Mouse (Mus musculus): Measurements from ENCODE around the gene Sp7. TPM values are rescaled to one million over a fixed set of nuclear protein-coding genes. Genes with fewer than 3 reads are reported as not detected.
"Not testable (repeated sequence)": the region's sequence is repeated elsewhere in the genome, so short reads cannot be mapped to it uniquely, and the experiment has no call there.

The Sp7 gene
- polyA plus RNA-seq, 2 experiments = 0.04 to 0.07 TPM

DNA sequence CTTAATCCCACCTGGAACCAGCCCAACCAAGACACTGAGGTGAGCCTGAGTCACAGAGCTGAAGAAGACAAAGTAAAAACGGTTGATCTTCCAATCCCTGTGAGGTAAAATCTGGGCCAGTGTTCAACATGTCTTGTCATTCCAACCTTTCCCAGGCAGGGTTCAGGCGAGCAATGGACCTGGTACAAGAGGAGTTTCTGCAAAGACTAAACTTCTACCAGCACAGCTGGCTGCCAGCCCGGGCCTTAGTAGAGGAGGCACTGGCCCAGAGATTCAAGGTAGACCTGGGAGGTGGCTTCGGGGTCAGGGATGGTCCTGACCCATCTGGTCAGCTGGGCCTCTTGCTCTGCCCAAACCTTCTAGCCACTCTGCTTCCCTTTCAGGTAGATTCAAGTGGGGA lies 30.0 kb downstream of the Sp7 start:
- Histone ChIP-seq H3K9me3 (ENCODE audit: control insufficient read depth, low read length) (no peaks in the 10 kb centered on the region), H3K9ac (replicated peaks) (no peak overlapping the region), H3K4me3 (ENCODE audit: insufficient read depth in 1 of 2, low read depth in 2 of 2, low read length in 2 of 2) (no peak overlapping the region), H3K4me2 (ENCODE audit: low read depth) (no peak overlapping the region), H3K4me1 (replicated peaks; ENCODE audit: control insufficient read depth in 2 of 2, insufficient read depth in 2 of 2, low read length in 1 of 2) (peaks cover 8 to 11% of the 10 kb centered on the region in 2 experiments), H3K27me3 (ENCODE audit: control insufficient read depth, insufficient read depth, low read length) (no peaks in the 10 kb centered on the region), H3K36me3 (replicated peaks; ENCODE audit: control insufficient read depth, insufficient read depth, low read depth) (peaks cover 51% of the 10 kb centered on the region), H3K27ac (no peak overlapping the region)
- ATAC-seq (ENCODE audit: insufficient read depth) (no peak), DNase-seq (ENCODE audit: low read depth in 3 of 3, low spot score in 3 of 3) (no peak)
- TF ChIP-seq EP300 (IDR thresholded peaks at IDR 0.05; ENCODE audit: low read depth) = no peak
- no peak for TF ChIP-seq CTCF (IDR thresholded peaks at IDR 0.05; ENCODE audit: low read depth)
- 70% methylated on average over 4 of the region's 4 CpGs for WGBS (ENCODE audit: insufficient replicate concordance)

GRCm38 (mm10) chr15:102335925-102336324 lies 31.1 kb downstream of the Sp7 start:
- not testable (repeated sequence) for H3K4me2 ChIP-seq (ENCODE audit: low read depth); ATAC-seq (ENCODE audit: insufficient read depth); H3K9ac ChIP-seq (replicated peaks); H3K9me3 ChIP-seq (ENCODE audit: control insufficient read depth, low read length); H3K27me3 ChIP-seq (ENCODE audit: control insufficient read depth, insufficient read depth, low read length); DNase-seq (ENCODE audit: low read depth in 3 of 3, low spot score in 3 of 3); H3K4me3 ChIP-seq (ENCODE audit: insufficient read depth in 1 of 2, low read depth in 2 of 2, low read length in 2 of 2); H3K27ac ChIP-seq
- WGBS (ENCODE audit: insufficient replicate concordance) = 79% methylated on average over 5 of the region's 5 CpGs
- Histone ChIP-seq H3K36me3 (replicated peaks; ENCODE audit: control insufficient read depth, insufficient read depth, low read depth) (peaks cover 51% of the 10 kb centered on the region), H3K4me1 (replicated peaks; ENCODE audit: control insufficient read depth in 2 of 2, insufficient read depth in 2 of 2, low read length in 1 of 2) (peaks cover 8 to 14% of the 10 kb centered on the region in 2 experiments)
- peak; percentile 50 for TF ChIP-seq CTCF (IDR thresholded peaks at IDR 0.05; ENCODE audit: low read depth)

DNA sequence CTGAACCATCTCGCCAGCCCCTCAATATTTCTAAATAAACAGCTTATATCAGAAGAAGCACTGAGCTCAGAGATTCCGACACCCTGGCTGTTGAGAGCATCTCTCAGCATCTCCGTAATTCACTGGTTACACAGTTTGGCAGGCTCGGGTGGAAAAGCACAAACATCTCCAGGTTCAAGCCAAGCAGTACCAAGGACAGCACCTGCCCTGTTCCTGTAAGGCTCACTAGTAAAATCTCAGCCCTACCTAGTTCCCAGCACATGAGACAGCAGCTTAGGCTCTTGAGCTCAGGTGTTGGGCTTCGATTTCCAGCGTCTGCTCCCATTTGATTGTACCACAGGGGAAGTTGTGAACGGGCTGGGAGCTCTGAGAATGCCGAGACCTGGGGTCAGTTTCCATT lies 31.7 kb downstream of the Sp7 start:
- WGBS (ENCODE audit: insufficient replicate concordance) = 83% methylated on average over 8 of the region's 8 CpGs
- TF ChIP-seq EP300 (IDR thresholded peaks at IDR 0.05; ENCODE audit: low read depth) = no peak
- no peak for TF ChIP-seq CTCF (IDR thresholded peaks at IDR 0.05; ENCODE audit: low read depth)
- H3K4me2 ChIP-seq (ENCODE audit: low read depth) = no peak overlapping the region
- H3K27ac ChIP-seq = no peak overlapping the region
- H3K36me3 ChIP-seq (replicated peaks; ENCODE audit: control insufficient read depth, insufficient read depth, low read depth) = peaks cover 49% of the 10 kb centered on the region
- DNase-seq (ENCODE audit: low read depth in 3 of 3, low spot score in 3 of 3) (no peak), ATAC-seq (ENCODE audit: insufficient read depth) (no peak)
- H3K27me3 ChIP-seq (ENCODE audit: control insufficient read depth, insufficient read depth, low read length) = no peaks in the 10 kb centered on the region
- peaks cover 8 to 14% of the 10 kb centered on the region in 2 experiments for H3K4me1 ChIP-seq (replicated peaks; ENCODE audit: control insufficient read depth in 2 of 2, insufficient read depth in 2 of 2, low read length in 1 of 2)
- no peaks in the 10 kb centered on the region for H3K9me3 ChIP-seq (ENCODE audit: control insufficient read depth, low read length)
- H3K4me3 ChIP-seq (ENCODE audit: insufficient read depth in 1 of 2, low read depth in 2 of 2, low read length in 2 of 2) = no peak overlapping the region
- H3K9ac ChIP-seq (replicated peaks) = no peak overlapping the region

- under 1% methylated on average over 30 of the region's 30 CpGs for WGBS (ENCODE audit: insufficient replicate concordance)
- Histone ChIP-seq H3K9me3 (ENCODE audit: control insufficient read depth, low read length) (no peaks in the 10 kb centered on the region), H3K4me1 (replicated peaks; ENCODE audit: control insufficient read depth in 2 of 2, insufficient read depth in 2 of 2, low read length in 1 of 2) (peaks cover 8 to 17% of the 10 kb centered on the region in 2 experiments), H3K4me2 (ENCODE audit: low read depth) (peak within 1 kb of the TSS; percentile 96), H3K27me3 (ENCODE audit: control insufficient read depth, insufficient read depth, low read length) (no peaks in the 10 kb centered on the region), H3K27ac (peak within 1 kb of the TSS; percentile 57), H3K4me3 (ENCODE audit: insufficient read depth in 1 of 2, low read depth in 2 of 2, low read length in 2 of 2) (peak within 1 kb of the TSS; percentile 87), H3K9ac (replicated peaks) (peak within 1 kb of the TSS; percentile 78), H3K36me3 (replicated peaks; ENCODE audit: control insufficient read depth, insufficient read depth, low read depth) (peaks cover 26% of the 10 kb centered on the region)
- TF ChIP-seq EP300 (IDR thresholded peaks at IDR 0.05; ENCODE audit: low read depth) (no peak), CTCF (IDR thresholded peaks at IDR 0.05; ENCODE audit: low read depth) (no peak)
- peak; percentile 69 to 78 (median 69) for DNase-seq (ENCODE audit: low read depth in 3 of 3, low spot score in 3 of 3)
- peak; percentile 87 for ATAC-seq (ENCODE audit: insufficient read depth)
These were observed 35.4 kb downstream of the Sp7 start, which contains the start of gene Myg1 for GRCm38 (mm10) chr15:102331610-102332015. Myg1 (plus strand) TSS chr15:102331709.

DNA sequence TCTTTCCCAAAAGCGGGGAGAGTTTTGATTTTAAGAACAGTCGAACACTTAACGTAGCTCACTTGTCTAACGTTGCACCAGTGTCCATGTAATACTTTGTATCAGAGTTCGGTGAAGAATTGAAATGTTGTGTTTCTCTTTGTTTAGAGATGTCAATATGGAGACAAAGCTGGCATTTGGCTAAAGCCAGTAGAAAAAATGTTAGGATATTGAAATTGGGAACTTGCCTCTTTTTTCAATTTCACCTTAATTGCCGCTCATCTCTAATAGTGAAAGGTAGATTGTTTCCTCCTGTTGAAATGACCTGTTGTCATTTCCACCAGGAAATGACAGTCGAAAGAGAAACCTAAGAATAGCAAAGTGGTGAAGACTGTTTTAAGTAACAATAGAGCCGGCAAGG lies 40.1 kb downstream of the Sp7 start:
- peak overlapping the region; percentile 97 to 99 for H3K4me3 ChIP-seq (ENCODE audit: insufficient read depth in 1 of 2, low read depth in 2 of 2, low read length in 2 of 2)
- no peak for DNase-seq (ENCODE audit: low read depth in 3 of 3, low spot score in 3 of 3)
- H3K27me3 ChIP-seq (ENCODE audit: control insufficient read depth, insufficient read depth, low read length) = no peaks in the 10 kb centered on the region
- H3K9me3 ChIP-seq (ENCODE audit: control insufficient read depth, low read length) = no peaks in the 10 kb centered on the region
- WGBS (ENCODE audit: insufficient replicate concordance) = 44% methylated on average over 8 of the region's 8 CpGs
- H3K4me2 ChIP-seq (ENCODE audit: low read depth) = peak overlapping the region; percentile 79
- peak overlapping the region; percentile 92 for H3K9ac ChIP-seq (replicated peaks)
- H3K4me1 ChIP-seq (replicated peaks; ENCODE audit: control insufficient read depth in 2 of 2, insufficient read depth in 2 of 2, low read length in 1 of 2) = peaks cover 3 to 9% of the 10 kb centered on the region in 2 experiments; a peak in 3 of 4 replicates
- TF ChIP-seq EP300 (IDR thresholded peaks at IDR 0.05; ENCODE audit: low read depth) (no peak), CTCF (IDR thresholded peaks at IDR 0.05; ENCODE audit: low read depth) (no peak)
- no peak for ATAC-seq (ENCODE audit: insufficient read depth)
- no peak overlapping the region for H3K27ac ChIP-seq
- H3K36me3 ChIP-seq (replicated peaks; ENCODE audit: control insufficient read depth, insufficient read depth, low read depth) = peaks cover 19% of the 10 kb centered on the region
